Mouse (Mus musculus): Measurements from ENCODE around the gene Lhfp. TPM values are rescaled to one million over a fixed set of nuclear protein-coding genes. Genes with fewer than 3 reads are reported as not detected.

Lhfp gene
- polyA plus RNA-seq, 1 experiment = 48.2 TPM

DNA sequence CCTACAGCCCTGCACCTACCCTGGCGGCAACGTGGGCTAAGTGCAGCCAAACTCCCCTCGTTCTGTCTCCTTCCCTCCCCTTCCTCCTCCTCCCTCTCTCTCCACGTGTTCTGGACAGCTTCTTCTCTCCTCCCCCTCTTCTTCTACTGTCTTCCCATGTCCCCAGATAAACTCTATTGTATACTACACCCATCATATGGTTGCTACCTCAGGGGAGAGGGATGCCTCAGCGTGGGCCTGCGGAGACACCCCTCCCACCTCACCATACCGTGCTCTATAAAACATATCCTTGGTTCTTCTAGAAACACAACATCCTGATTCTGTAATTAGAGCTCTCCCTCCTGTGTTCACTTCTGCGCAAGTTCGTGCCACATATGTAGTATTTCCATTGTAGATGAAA lies 247.3 kb downstream of the Lhfp start:
- TF ChIP-seq CTCF (IDR thresholded peaks at IDR 0.05; ENCODE audit: borderline replicate concordance, extremely low read depth, insufficient read depth, insufficient read length) (no peak), POLR2A (IDR thresholded peaks at IDR 0.05; ENCODE audit: borderline replicate concordance, extremely low read depth, insufficient read depth, insufficient read length, poor library complexity, severe bottlenecking) (no peak)
- DNase-seq (ENCODE audit: low read depth) = no peak

- TF ChIP-seq POLR2A (IDR thresholded peaks at IDR 0.05; ENCODE audit: borderline replicate concordance, extremely low read depth, insufficient read depth, insufficient read length, poor library complexity, severe bottlenecking) (no peak), CTCF (IDR thresholded peaks at IDR 0.05; ENCODE audit: borderline replicate concordance, extremely low read depth, insufficient read depth, insufficient read length) (no peak)
- DNase-seq (ENCODE audit: low read depth) = peak; percentile 23
Observed at GRCm38 (mm10) chr3:53289589-53290219, 248.4 kb downstream of the Lhfp start.

DNA sequence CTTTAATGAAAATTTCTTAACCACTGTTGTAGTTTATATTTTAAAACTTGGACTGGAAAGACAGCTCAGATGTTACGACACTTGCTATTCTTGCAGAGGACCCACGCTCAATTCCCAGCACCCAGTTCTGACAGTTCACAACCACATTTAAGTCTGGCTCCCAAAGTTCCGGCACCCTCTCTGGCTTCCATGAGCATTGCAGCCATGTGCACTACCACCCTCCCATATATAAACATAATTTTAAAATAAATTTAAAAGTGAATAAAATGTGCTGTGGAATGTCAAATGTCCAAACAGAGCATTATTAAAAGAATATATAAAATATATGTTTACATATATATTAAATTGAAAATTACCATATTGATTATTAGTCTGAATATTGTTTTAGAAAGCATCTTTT lies 249.9 kb downstream of the Lhfp start:
- no peak for TF ChIP-seq POLR2A (IDR thresholded peaks at IDR 0.05; ENCODE audit: borderline replicate concordance, extremely low read depth, insufficient read depth, insufficient read length, poor library complexity, severe bottlenecking)
- no peak for TF ChIP-seq CTCF (IDR thresholded peaks at IDR 0.05; ENCODE audit: borderline replicate concordance, extremely low read depth, insufficient read depth, insufficient read length)

GRCm38 (mm10) chr3:53291945-53292344 lies 250.6 kb downstream of the Lhfp start:
- no peak for DNase-seq (ENCODE audit: low read depth)
- TF ChIP-seq POLR2A (IDR thresholded peaks at IDR 0.05; ENCODE audit: borderline replicate concordance, extremely low read depth, insufficient read depth, insufficient read length, poor library complexity, severe bottlenecking) = no peak
- no peak for TF ChIP-seq CTCF (IDR thresholded peaks at IDR 0.05; ENCODE audit: borderline replicate concordance, extremely low read depth, insufficient read depth, insufficient read length)

More for the DNA sequence above, 249.9 kb downstream of the Lhfp start:
- no peak for DNase-seq (ENCODE audit: low read depth)

DNA sequence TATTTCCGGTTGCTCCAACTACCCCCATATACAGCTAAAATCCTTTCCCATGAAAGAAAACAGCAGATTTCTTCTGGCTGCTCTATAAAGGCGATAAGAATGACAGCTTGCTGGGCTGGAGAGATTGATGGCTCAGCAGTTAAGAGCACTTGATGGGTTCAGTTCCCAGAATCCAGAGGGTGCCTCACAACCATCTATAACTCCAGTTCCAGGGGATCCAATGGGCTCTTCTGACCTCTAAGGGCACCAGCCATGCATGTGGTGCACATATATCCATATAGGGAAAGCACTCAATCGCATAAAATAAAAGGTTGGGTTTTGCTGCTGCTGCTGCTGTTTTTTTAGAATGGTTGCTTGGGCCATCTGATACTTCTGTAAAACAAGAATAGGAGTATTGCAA lies 251.1 kb downstream of the Lhfp start:
- DNase-seq (ENCODE audit: low read depth) = no peak
- no peak for TF ChIP-seq POLR2A (IDR thresholded peaks at IDR 0.05; ENCODE audit: borderline replicate concordance, extremely low read depth, insufficient read depth, insufficient read length, poor library complexity, severe bottlenecking)
- no peak for TF ChIP-seq CTCF (IDR thresholded peaks at IDR 0.05; ENCODE audit: borderline replicate concordance, extremely low read depth, insufficient read depth, insufficient read length)

DNA sequence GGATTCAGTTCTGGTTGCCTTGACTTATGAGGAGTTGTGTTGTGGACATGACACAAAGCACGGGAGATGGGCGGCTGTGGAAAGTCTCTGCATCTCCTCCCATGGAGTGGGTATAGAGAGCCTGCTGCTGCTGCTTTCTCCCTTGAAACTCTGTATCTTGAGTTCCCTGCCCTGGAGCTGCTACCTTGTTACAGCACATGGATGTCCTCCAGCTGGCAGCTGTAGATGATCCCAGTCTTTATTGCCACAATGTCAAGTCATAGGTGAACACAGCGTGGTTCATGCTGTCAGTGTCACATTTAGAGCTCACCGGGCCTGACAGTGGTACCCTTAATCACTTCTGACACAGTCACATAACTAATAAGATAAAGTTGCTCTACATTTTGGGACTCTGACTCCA lies 251.7 kb downstream of the Lhfp start:
- TF ChIP-seq POLR2A (IDR thresholded peaks at IDR 0.05; ENCODE audit: borderline replicate concordance, extremely low read depth, insufficient read depth, insufficient read length, poor library complexity, severe bottlenecking) = no peak
- no peak for TF ChIP-seq CTCF (IDR thresholded peaks at IDR 0.05; ENCODE audit: borderline replicate concordance, extremely low read depth, insufficient read depth, insufficient read length)
- DNase-seq (ENCODE audit: low read depth) = no peak

DNA sequence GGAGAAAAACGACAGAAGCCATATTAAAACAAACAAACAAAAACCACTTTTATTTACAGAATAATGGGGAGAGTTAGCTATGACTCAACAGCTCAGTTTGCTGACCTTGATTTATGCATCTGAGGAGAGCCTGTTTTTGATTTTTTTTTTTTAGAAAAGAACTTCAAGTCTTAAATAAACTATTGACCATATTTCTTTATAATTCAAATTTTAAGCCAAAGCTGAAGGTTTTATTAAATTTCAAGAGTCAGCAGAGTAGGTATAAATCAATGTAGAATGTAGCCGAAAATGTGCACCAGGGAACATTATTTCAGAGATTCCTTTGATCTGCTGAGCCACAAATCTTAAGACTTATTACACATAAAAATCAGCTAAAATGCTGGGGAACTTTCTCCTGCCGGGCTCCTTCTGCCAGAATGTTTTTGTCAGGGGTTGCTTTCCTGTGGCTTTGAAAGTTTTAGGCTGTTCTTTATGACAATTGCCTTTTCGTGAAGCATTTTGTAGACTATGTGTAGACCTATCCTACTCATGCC lies 252.6 kb downstream of the Lhfp start:
- TF ChIP-seq POLR2A (IDR thresholded peaks at IDR 0.05; ENCODE audit: borderline replicate concordance, extremely low read depth, insufficient read depth, insufficient read length, poor library complexity, severe bottlenecking) = no peak
- no peak for TF ChIP-seq CTCF (IDR thresholded peaks at IDR 0.05; ENCODE audit: borderline replicate concordance, extremely low read depth, insufficient read depth, insufficient read length)
- DNase-seq (ENCODE audit: low read depth) = no peak

DNA sequence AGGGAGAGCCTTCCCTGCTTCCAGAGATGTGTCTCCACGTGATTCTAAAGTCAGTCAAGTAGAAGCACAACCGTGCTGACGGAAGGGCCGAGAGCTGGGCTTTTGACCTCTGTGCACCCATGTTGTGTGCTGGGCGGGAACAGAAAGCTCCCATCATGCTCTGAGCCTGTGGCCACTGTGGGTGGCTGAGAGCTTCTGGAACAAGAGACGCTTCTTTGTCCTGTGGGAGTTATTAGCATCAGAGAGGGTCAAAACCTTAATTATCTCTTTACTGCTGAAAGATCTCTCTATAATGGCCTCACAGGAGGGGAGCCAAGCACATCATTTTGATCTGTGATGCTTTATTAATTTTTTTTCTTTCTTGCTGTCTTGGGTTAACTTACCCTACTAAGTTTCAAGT lies 253.5 kb downstream of the Lhfp start:
- peak; percentile 29 for DNase-seq (ENCODE audit: low read depth)
- TF ChIP-seq POLR2A (IDR thresholded peaks at IDR 0.05; ENCODE audit: borderline replicate concordance, extremely low read depth, insufficient read depth, insufficient read length, poor library complexity, severe bottlenecking) (no peak), CTCF (IDR thresholded peaks at IDR 0.05; ENCODE audit: borderline replicate concordance, extremely low read depth, insufficient read depth, insufficient read length) (no peak)

GRCm38 (mm10) chr3:53301866-53302265 lies 260.5 kb downstream of the Lhfp start:
- peak; percentile 72 for DNase-seq (ENCODE audit: low read depth)
- no peak for TF ChIP-seq CTCF (IDR thresholded peaks at IDR 0.05; ENCODE audit: borderline replicate concordance, extremely low read depth, insufficient read depth, insufficient read length)
- TF ChIP-seq POLR2A (IDR thresholded peaks at IDR 0.05; ENCODE audit: borderline replicate concordance, extremely low read depth, insufficient read depth, insufficient read length, poor library complexity, severe bottlenecking) = no peak

DNA sequence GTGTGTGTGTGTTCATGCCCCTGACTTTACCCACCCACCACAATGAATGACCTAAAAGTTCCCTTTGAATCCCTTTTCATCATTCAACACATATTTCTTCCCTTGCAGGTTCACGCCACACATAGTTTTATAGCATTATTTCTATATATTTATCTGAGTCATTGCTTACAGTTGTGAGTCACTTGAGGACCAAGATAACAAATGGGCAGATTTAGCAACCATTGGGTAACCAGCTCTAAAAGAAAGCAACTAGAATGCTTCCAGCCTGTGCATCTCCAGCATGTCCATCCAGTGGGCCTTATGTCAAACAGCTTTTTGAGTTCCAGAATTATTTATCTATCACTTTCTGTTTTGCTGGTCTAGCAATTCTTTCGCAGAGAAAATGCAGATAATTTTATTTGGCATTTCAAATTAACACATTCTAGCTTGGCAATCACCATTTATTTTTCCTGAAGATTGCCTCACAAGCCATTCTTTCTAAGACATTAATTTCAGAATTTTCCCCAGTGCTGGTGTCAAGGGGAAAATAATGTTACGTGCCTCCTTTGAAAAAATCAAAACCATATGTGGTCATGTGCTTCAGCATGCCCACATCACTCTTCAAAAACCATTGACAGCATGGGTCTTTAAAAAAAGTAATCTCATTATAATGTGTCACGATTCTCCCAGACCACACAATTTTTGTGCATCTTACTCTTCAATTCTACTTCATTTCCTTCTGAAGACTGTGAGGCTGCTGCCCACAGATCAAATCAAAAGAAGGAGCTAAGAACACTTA lies 263.0 kb downstream of the Lhfp start:
- no peak for TF ChIP-seq POLR2A (IDR thresholded peaks at IDR 0.05; ENCODE audit: borderline replicate concordance, extremely low read depth, insufficient read depth, insufficient read length, poor library complexity, severe bottlenecking)
- TF ChIP-seq CTCF (IDR thresholded peaks at IDR 0.05; ENCODE audit: borderline replicate concordance, extremely low read depth, insufficient read depth, insufficient read length) = no peak
- DNase-seq (ENCODE audit: low read depth) = no peak

DNA sequence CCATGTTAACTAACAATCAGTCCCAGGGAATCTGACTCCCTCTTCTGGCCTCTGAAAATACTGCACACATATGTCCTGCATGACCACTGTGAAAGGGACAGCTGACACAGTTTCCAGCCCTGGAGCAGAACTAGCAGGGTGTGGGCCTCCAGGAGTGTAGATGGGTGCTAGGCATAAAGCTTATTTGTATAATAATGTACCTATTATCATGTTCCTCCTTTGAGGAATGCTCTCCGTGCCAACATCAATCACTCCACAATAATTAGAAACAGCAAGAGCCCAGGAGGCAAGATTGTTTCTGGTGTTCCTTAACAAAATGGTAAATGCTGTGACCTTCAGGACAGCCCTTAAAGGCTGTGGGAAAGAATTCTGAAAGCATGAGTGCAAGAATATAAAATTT lies 264.5 kb downstream of the Lhfp start:
- TF ChIP-seq POLR2A (IDR thresholded peaks at IDR 0.05; ENCODE audit: borderline replicate concordance, extremely low read depth, insufficient read depth, insufficient read length, poor library complexity, severe bottlenecking) (no peak), CTCF (IDR thresholded peaks at IDR 0.05; ENCODE audit: borderline replicate concordance, extremely low read depth, insufficient read depth, insufficient read length) (no peak)
- no peak for DNase-seq (ENCODE audit: low read depth)

All from brain, embryonic 14.5 days (tissue).